Mouse (Mus musculus): Measurements from ENCODE around the gene Spns3. TPM values are rescaled to one million over a fixed set of nuclear protein-coding genes. Genes with fewer than 3 reads are reported as not detected.

Gene Spns3
- polyA plus RNA-seq, 1 experiment, result 0.08 TPM

DNA sequence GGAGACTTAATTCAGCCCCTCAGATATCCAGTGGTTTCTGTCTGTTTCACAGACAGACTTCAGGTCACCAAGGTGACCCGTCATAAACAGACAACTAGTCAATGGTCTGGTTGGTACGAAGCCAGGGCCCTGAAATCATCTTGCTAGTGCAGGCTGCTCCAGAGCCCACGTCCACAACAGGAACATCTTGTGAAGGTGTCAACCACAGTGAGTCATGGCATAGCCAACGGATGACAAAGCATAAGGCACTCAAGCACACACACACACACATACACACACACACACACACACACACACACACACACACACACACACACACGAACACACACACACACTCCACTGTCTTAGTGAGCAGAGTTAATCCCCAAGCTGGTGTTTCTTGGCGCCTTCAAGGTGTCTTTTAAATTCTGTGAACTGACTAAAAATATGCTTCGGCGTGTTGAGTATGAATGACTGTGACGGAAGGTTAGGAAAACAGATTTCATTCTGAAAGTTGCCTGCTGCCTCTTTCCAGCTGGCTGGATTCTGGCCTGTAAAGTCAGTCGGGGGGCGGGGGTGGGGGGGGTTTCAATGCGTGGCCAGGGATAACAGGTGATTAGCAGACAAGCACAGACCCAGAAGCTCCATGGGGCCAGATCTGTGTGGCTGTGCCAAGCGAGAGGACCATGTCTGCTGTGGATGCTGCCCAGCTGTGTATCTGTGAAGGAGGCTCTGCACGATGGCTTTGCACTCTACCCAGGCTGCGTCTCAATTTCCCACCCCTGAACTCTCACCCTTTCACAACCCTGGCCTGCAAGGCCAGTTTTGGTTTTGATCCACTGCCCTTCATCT, 59.0 kb downstream of the Spns3 start:
- TF ChIP-seq CTCF (IDR thresholded peaks at IDR 0.05; ENCODE audit: borderline replicate concordance, extremely low read depth, insufficient read depth, insufficient read length), result no peak
- TF ChIP-seq POLR2A (IDR thresholded peaks at IDR 0.05; ENCODE audit: borderline replicate concordance, extremely low read depth, insufficient read depth, insufficient read length, poor library complexity, severe bottlenecking), result no peak
- DNase-seq (ENCODE audit: low read depth), result no peak

DNA sequence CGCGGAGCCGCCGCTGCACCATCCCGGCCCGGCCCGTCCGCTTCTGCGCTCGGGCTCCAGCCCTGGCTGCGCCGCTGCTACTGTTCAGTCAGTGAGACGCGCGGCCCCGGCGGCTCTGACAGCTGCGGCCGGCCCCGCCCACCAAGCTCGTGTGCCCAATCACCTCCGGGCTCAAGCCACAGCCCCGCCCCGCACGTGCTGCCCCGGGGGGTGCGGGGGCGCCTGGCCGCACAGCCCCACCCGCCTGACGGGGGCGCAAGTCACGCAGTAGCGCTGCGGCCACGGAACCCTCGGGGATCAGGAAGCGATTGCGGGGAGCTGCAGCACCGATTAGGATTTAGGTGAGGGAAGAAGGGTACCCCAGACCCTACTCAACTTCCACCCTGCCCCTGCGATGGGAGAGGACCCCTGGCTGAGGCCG, 60.4 kb downstream of the Spns3 start, which contains the start of gene Spns2:
TSS of gene Spns2 (minus strand) at position 24 of the 421 bp plus-strand sequence.
- TF ChIP-seq CTCF (IDR thresholded peaks at IDR 0.05; ENCODE audit: borderline replicate concordance, extremely low read depth, insufficient read depth, insufficient read length), result peak; percentile 37; the same call in 1 of the 2 replicates
- peak; percentile 78; the same call in 1 of the 2 replicates for TF ChIP-seq POLR2A (IDR thresholded peaks at IDR 0.05; ENCODE audit: borderline replicate concordance, extremely low read depth, insufficient read depth, insufficient read length, poor library complexity, severe bottlenecking)
- DNase-seq (ENCODE audit: low read depth), result peak; percentile 96

DNA sequence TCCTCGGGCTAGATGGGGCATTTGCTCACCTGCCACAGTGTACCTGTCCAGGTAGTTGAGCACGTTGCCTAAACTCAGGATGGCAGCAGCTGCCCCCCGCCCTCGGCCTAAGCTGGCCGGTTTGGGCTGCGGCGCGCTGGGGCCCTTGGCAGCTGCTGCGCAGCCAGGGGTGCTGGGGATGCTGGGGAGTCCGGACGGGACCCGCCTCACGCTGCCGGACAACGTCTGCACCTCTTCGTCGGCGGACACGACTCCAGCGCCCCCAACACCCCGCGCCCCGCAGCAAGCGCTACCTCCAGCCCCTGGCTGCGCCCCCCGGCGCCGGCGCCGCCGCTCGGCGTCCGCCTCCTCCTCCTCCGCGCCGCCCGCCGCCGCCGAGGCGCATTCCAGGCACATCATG, 60.9 kb downstream of the Spns3 start:
- DNase-seq (ENCODE audit: low read depth), result no peak
- TF ChIP-seq POLR2A (IDR thresholded peaks at IDR 0.05; ENCODE audit: borderline replicate concordance, extremely low read depth, insufficient read depth, insufficient read length, poor library complexity, severe bottlenecking) (no peak), CTCF (IDR thresholded peaks at IDR 0.05; ENCODE audit: borderline replicate concordance, extremely low read depth, insufficient read depth, insufficient read length) (no peak)

GRCm38 (mm10) chr11:72488753-72489271, 61.5 kb downstream of the Spns3 start:
- TF ChIP-seq POLR2A (IDR thresholded peaks at IDR 0.05; ENCODE audit: borderline replicate concordance, extremely low read depth, insufficient read depth, insufficient read length, poor library complexity, severe bottlenecking) (peak; percentile 46), CTCF (IDR thresholded peaks at IDR 0.05; ENCODE audit: borderline replicate concordance, extremely low read depth, insufficient read depth, insufficient read length) (no peak)
- peak; percentile 93 for DNase-seq (ENCODE audit: low read depth)

DNA sequence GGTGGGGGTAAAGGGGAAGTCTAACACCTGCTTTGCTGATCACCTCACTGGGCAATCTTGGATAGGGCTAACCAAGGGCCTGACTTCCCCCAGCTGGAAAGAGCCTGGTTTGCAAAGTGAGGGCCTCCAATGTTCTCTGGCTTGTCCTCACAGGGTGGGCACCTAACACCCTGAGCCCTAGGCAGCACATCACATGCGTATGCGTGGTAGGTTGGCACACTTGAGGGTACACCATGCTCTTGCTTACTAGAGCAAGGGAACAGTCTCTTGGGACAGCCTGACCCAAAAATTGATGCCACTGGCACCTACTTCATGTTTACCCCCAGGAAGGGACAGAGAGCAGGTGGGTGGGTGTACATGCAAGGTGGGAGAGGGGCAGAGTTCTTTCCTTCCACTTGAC, 62.6 kb downstream of the Spns3 start:
- no peak for DNase-seq (ENCODE audit: low read depth)
- TF ChIP-seq CTCF (IDR thresholded peaks at IDR 0.05; ENCODE audit: borderline replicate concordance, extremely low read depth, insufficient read depth, insufficient read length), result no peak

DNA sequence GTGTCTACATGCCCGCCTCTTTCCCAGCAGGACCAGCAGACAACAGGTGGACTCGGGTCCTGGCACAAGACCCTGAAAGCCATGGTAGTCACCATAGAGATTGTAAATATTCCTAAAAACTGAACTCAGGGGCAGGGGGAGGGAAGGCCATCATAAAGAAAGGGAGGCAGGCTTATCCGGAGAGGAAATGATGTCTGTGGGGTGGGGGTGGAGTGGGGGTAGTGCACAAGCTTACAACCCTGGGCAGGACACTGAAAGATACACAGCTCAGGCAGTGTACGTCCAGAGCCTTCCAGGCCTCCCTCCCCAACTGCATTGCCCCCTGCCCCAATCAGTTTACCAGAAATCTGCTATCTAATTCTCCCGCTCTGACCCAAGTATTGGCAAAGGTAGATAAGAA, 63.1 kb downstream of the Spns3 start:
- TF ChIP-seq POLR2A (IDR thresholded peaks at IDR 0.05; ENCODE audit: borderline replicate concordance, extremely low read depth, insufficient read depth, insufficient read length, poor library complexity, severe bottlenecking) (no peak), CTCF (IDR thresholded peaks at IDR 0.05; ENCODE audit: borderline replicate concordance, extremely low read depth, insufficient read depth, insufficient read length) (no peak)
- DNase-seq (ENCODE audit: low read depth), result no peak

GRCm38 (mm10) chr11:72485960-72486359, 64.3 kb downstream of the Spns3 start:
- no peak for TF ChIP-seq POLR2A (IDR thresholded peaks at IDR 0.05; ENCODE audit: borderline replicate concordance, extremely low read depth, insufficient read depth, insufficient read length, poor library complexity, severe bottlenecking)
- TF ChIP-seq CTCF (IDR thresholded peaks at IDR 0.05; ENCODE audit: borderline replicate concordance, extremely low read depth, insufficient read depth, insufficient read length), result no peak
- no peak for DNase-seq (ENCODE audit: low read depth)

DNA sequence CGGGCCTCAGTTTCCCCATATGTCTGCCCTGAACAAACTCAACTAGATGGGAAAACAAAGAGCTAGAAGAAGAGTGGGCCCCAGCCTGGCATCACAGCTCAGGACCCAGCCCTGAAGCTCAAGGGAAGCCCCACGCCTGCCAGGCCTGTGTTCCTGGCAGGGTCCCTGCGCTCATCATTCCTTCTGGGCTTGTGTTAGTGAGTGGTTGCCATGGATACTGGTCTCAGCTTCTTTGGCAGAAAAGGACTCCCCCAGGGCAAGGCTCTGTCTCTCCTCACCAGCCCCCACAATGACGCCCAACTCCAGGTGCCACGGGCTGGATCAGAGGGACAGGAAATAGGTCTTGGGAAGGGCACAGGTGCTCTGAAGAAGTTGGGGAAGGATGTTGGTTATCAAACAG, 65.1 kb downstream of the Spns3 start:
- TF ChIP-seq POLR2A (IDR thresholded peaks at IDR 0.05; ENCODE audit: borderline replicate concordance, extremely low read depth, insufficient read depth, insufficient read length, poor library complexity, severe bottlenecking), result no peak
- TF ChIP-seq CTCF (IDR thresholded peaks at IDR 0.05; ENCODE audit: borderline replicate concordance, extremely low read depth, insufficient read depth, insufficient read length), result no peak
- DNase-seq (ENCODE audit: low read depth), result peak; percentile 80

DNA sequence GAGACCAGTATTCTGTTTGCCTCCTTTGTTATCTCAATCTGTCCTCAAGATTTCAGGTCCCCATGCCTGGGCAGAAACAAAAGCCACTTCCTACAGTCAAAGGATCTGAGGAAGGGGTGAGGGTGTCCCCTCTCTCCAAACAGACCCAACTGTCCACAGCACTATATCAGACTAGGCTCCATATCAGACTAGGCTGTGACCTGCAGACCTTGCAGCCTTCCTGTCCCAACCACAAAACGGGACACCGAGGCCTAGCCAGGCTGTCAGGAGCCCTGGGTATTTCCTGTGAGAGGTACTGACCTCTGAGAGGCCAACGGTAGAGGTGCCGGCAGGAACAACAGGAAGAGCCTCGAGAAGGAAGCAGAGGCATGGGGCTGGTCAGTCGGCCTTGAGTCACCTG, 65.8 kb downstream of the Spns3 start:
- no peak for DNase-seq (ENCODE audit: low read depth)
- no peak for TF ChIP-seq POLR2A (IDR thresholded peaks at IDR 0.05; ENCODE audit: borderline replicate concordance, extremely low read depth, insufficient read depth, insufficient read length, poor library complexity, severe bottlenecking)
- TF ChIP-seq CTCF (IDR thresholded peaks at IDR 0.05; ENCODE audit: borderline replicate concordance, extremely low read depth, insufficient read depth, insufficient read length), result no peak

DNA sequence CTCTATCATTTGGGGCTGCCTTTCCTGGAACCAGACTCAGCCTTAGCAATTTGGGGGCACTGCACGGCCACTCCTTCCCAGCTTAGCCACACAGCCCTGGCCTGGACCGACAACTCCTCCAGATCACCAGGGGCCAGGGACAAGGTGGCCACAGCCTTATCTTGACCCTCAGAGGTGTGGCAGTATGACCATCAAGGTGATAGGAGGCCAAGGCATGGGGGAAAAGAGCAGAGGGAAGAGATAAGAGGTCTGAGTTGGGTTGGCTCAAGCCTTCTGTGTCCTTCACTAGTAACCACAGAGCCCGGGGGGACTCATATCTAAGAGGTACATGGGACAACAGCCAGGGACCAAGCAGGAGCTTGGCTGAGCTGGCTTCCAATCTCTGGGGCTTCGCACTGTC, 68.4 kb downstream of the Spns3 start:
- no peak for DNase-seq (ENCODE audit: low read depth)
- TF ChIP-seq CTCF (IDR thresholded peaks at IDR 0.05; ENCODE audit: borderline replicate concordance, extremely low read depth, insufficient read depth, insufficient read length) (no peak), POLR2A (IDR thresholded peaks at IDR 0.05; ENCODE audit: borderline replicate concordance, extremely low read depth, insufficient read depth, insufficient read length, poor library complexity, severe bottlenecking) (no peak)

GRCm38 (mm10) chr11:72481313-72481712, 69.0 kb downstream of the Spns3 start:
- DNase-seq (ENCODE audit: low read depth), result no peak
- no peak for TF ChIP-seq POLR2A (IDR thresholded peaks at IDR 0.05; ENCODE audit: borderline replicate concordance, extremely low read depth, insufficient read depth, insufficient read length, poor library complexity, severe bottlenecking)
- no peak for TF ChIP-seq CTCF (IDR thresholded peaks at IDR 0.05; ENCODE audit: borderline replicate concordance, extremely low read depth, insufficient read depth, insufficient read length)

- no peak for TF ChIP-seq POLR2A (IDR thresholded peaks at IDR 0.05; ENCODE audit: borderline replicate concordance, extremely low read depth, insufficient read depth, insufficient read length, poor library complexity, severe bottlenecking)
- TF ChIP-seq CTCF (IDR thresholded peaks at IDR 0.05; ENCODE audit: borderline replicate concordance, extremely low read depth, insufficient read depth, insufficient read length), result no peak
- no peak for DNase-seq (ENCODE audit: low read depth)
Measured at GRCm38 (mm10) chr11:72479499-72479898, 70.8 kb downstream of the Spns3 start.
